In genomic region chr12:12619431-12619830, GRCm38 (mm10) we compare ENCODE assay signal across 30 mouse cellular contexts.
DNase-seq lines count a peak whose midpoint lies in the region; ATAC-seq and TF ChIP-seq lines count a peak whose summit lies in the region.
"Had no signal": no experiment of that assay in that cellular context is flagged by ENCODE, and none has a peak within 500 bp of the region (broad histone marks: within the 10 kb centered on the region; RNA-seq: fewer than 3 reads in every experiment).

No protein-coding gene starts in this region.

- H3K9ac ChIP-seq in hindbrain, postnatal 0 days (replicated peaks; ENCODE audit: low read length): no peak overlapping the region
- H3K9ac ChIP-seq in hindbrain, embryonic 11.5 days (ENCODE audit: low read depth, low read length): no peak overlapping the region
- no peak overlapping the region for H3K9ac ChIP-seq in midbrain, postnatal 0 days (replicated peaks; ENCODE audit: low read length, poor library complexity, severe bottlenecking)
- H3K9ac ChIP-seq in midbrain, embryonic 13.5 days (replicated peaks): no peak overlapping the region
- H3K9ac ChIP-seq: embryonic facial prominence, embryonic 13.5 days; heart, embryonic 13.5 days; limb, embryonic 13.5 days; neural tube, embryonic 13.5 days had no signal

- H3K9me3 ChIP-seq in hindbrain, postnatal 0 days (ENCODE audit: low read length): no peaks in the 10 kb centered on the region
- no peaks in the 10 kb centered on the region for H3K9me3 ChIP-seq in hindbrain, embryonic 11.5 days (ENCODE audit: control insufficient read depth, low read length)
- no peaks in the 10 kb centered on the region for H3K9me3 ChIP-seq in midbrain, postnatal 0 days (ENCODE audit: low read length)
- no peaks in the 10 kb centered on the region for H3K9me3 ChIP-seq in midbrain, embryonic 13.5 days
- no peaks in the 10 kb centered on the region for H3K9me3 ChIP-seq in limb, embryonic 10.5 days (replicated peaks)
- H3K9me3 ChIP-seq: limb, embryonic 13.5 days; neural tube, embryonic 13.5 days had no signal

- no peaks in the 10 kb centered on the region for H3K4me1 ChIP-seq in hindbrain, postnatal 0 days (ENCODE audit: insufficient read depth, low read length)
- no peaks in the 10 kb centered on the region; the same call in 1 of the 2 replicates for H3K4me1 ChIP-seq in hindbrain, embryonic 11.5 days (replicated peaks; ENCODE audit: control insufficient read depth, insufficient read depth, low read length)
- H3K4me1 ChIP-seq in midbrain, postnatal 0 days (ENCODE audit: insufficient read depth, low read length): no peaks in the 10 kb centered on the region
- peaks cover 18% of the 10 kb centered on the region for H3K4me1 ChIP-seq in midbrain, embryonic 13.5 days (replicated peaks)
- peaks cover 39% of the 10 kb centered on the region for H3K4me1 ChIP-seq in limb, embryonic 10.5 days

- no peaks in the 10 kb centered on the region for H3K36me3 ChIP-seq in hindbrain, postnatal 0 days (ENCODE audit: insufficient read depth, low read length)
- H3K36me3 ChIP-seq in hindbrain, embryonic 11.5 days (ENCODE audit: control insufficient read depth, insufficient read depth, low read length): no peaks in the 10 kb centered on the region
- no peaks in the 10 kb centered on the region for H3K36me3 ChIP-seq in midbrain, postnatal 0 days (ENCODE audit: insufficient read depth, low read length)
- H3K36me3 ChIP-seq in midbrain, embryonic 13.5 days: no peaks in the 10 kb centered on the region
- H3K36me3 ChIP-seq in limb, embryonic 10.5 days: no peaks in the 10 kb centered on the region
- H3K36me3 ChIP-seq: embryonic facial prominence, embryonic 13.5 days; heart, embryonic 13.5 days; limb, embryonic 13.5 days; neural tube, embryonic 13.5 days had no signal

- DNase-seq in hindbrain, postnatal 0 days (ENCODE audit: low spot score): peak; percentile 7
- DNase-seq in hindbrain, embryonic 11.5 days (ENCODE audit: low spot score): no peak
- DNase-seq in midbrain, postnatal 0 days (ENCODE audit: low spot score): no peak
- no peak for DNase-seq in limb, embryonic 10.5 days (ENCODE audit: low spot score)
- DNase-seq in gastrocnemius, postnatal 4 days (ENCODE audit: low spot score in 2 of 2): no peak
- no peak for DNase-seq in heart, adult 11 months
- DNase-seq: adrenal gland, postnatal 10 days; cerebellum, adult 9-10 months; cerebellum, postnatal 36 days; embryo, embryonic 11 days; gastrocnemius, postnatal 10 days; heart, postnatal 10 days; kidney, adult 8-10 months; kidney, postnatal 36 days; lung, postnatal 4 days; right cerebral cortex, postnatal 4 days; thymus, adult 18-20 months; thymus, postnatal 25 days had no signal

- TF ChIP-seq CTCF in hindbrain, postnatal 0 days (IDR thresholded peaks at IDR 0.05; ENCODE audit: low read depth): no peak
- TF ChIP-seq CTCF in midbrain, postnatal 0 days (IDR thresholded peaks at IDR 0.05): peak; percentile 20

- no peak overlapping the region for H3K4me2 ChIP-seq in hindbrain, postnatal 0 days (ENCODE audit: low read depth, low read length)
- no peak overlapping the region for H3K4me2 ChIP-seq in hindbrain, embryonic 11.5 days (replicated peaks; ENCODE audit: low read depth, low read length)
- no peak overlapping the region for H3K4me2 ChIP-seq in midbrain, postnatal 0 days (ENCODE audit: low read depth, low read length, poor library complexity, severe bottlenecking)
- no peak overlapping the region for H3K4me2 ChIP-seq in midbrain, embryonic 13.5 days (replicated peaks)
- H3K4me2 ChIP-seq: embryonic facial prominence, embryonic 13.5 days; heart, embryonic 13.5 days; limb, embryonic 13.5 days; liver, embryonic 11.5 days; neural tube, embryonic 13.5 days had no signal

- H3K27me3 ChIP-seq in hindbrain, postnatal 0 days (ENCODE audit: insufficient read depth, low read length): no peaks in the 10 kb centered on the region
- no peaks in the 10 kb centered on the region for H3K27me3 ChIP-seq in hindbrain, embryonic 11.5 days (ENCODE audit: control insufficient read depth, insufficient read depth, low read length)
- no peaks in the 10 kb centered on the region for H3K27me3 ChIP-seq in midbrain, postnatal 0 days (ENCODE audit: insufficient read depth, low read length)
- peaks cover 8% of the 10 kb centered on the region; the same call in 1 of the 2 replicates for H3K27me3 ChIP-seq in midbrain, embryonic 13.5 days
- H3K27me3 ChIP-seq in limb, embryonic 10.5 days (ENCODE audit: low read depth, poor library complexity, severe bottlenecking): no peaks in the 10 kb centered on the region
- H3K27me3 ChIP-seq: embryonic facial prominence, embryonic 13.5 days; heart, embryonic 13.5 days; limb, embryonic 13.5 days; neural tube, embryonic 13.5 days had no signal

- no peak overlapping the region for H3K4me3 ChIP-seq in hindbrain, postnatal 0 days (ENCODE audit: low read length)
- no peak overlapping the region for H3K4me3 ChIP-seq in hindbrain, embryonic 11.5 days (ENCODE audit: low read depth, low read length)
- H3K4me3 ChIP-seq in midbrain, postnatal 0 days (ENCODE audit: low read depth, low read length): no peak overlapping the region
- no peak overlapping the region for H3K4me3 ChIP-seq in midbrain, embryonic 13.5 days (replicated peaks)
- H3K4me3 ChIP-seq in limb, embryonic 10.5 days: no peak overlapping the region
- H3K4me3 ChIP-seq: embryonic facial prominence, embryonic 13.5 days; heart, embryonic 13.5 days; layer of hippocampus, adult 2 months; left cerebral cortex, adult 2 months; limb, embryonic 13.5 days; neural tube, embryonic 13.5 days had no signal

- H3K27ac ChIP-seq in hindbrain, postnatal 0 days: no peak overlapping the region
- no peak overlapping the region for H3K27ac ChIP-seq in hindbrain, embryonic 11.5 days (ENCODE audit: low read depth, low read length)
- no peak overlapping the region for H3K27ac ChIP-seq in midbrain, postnatal 0 days (ENCODE audit: low read depth, low read length)
- no peak overlapping the region for H3K27ac ChIP-seq in midbrain, embryonic 13.5 days
- H3K27ac ChIP-seq in limb, embryonic 10.5 days: peak overlapping the region; percentile 56; the same call in 1 of the 2 replicates
- H3K27ac ChIP-seq: embryonic facial prominence, embryonic 13.5 days; heart, embryonic 13.5 days; layer of hippocampus, adult 2 months; left cerebral cortex, adult 2 months; limb, embryonic 13.5 days; neural tube, embryonic 13.5 days; stomach, postnatal 0 days had no signal

- no peak for ATAC-seq in hindbrain, postnatal 0 days
- no peak for ATAC-seq in hindbrain, embryonic 11.5 days (ENCODE audit: low FRiP score)
- no peak for ATAC-seq in midbrain, postnatal 0 days (ENCODE audit: low FRiP score)
- no peak for ATAC-seq in midbrain, embryonic 13.5 days
- ATAC-seq: CD4-positive, CD25-positive, alpha-beta regulatory T cell, adult 4 months; forebrain, embryonic 16.5 days; intestine, embryonic 16.5 days had no signal

- 65% methylated on average over 5 of the region's 5 CpGs for whole genome bisulfite sequencing in hindbrain, postnatal 0 days
- 71% methylated on average over 5 of the region's 5 CpGs for WGBS in hindbrain, embryonic 11.5 days
- 56% methylated on average over 5 of the region's 5 CpGs for WGBS in midbrain, postnatal 0 days
- WGBS in midbrain, embryonic 13.5 days: 68% methylated on average over 5 of the region's 5 CpGs
- 80% methylated on average over 5 of the region's 5 CpGs for WGBS in limb, embryonic 10.5 days
